Mouse (Mus musculus) erythroblast, embryonic 14.5 days (primary cell): Measurements from ENCODE around the gene Tbxa2r. TPM values are rescaled to one million over a fixed set of nuclear protein-coding genes. Genes with fewer than 3 reads are reported as not detected.

Experiments used
- H3K27me3 ChIP-seq: 2 replicates; pipeline ENCODE4 v1.6.1; 2012; ENCODE audit warnings: inconsistent platforms; ENCODE audit not compliant: control insufficient read depth
- H3K36me3 ChIP-seq: 2 replicates; pipeline ENCODE4 v1.6.1; 2012; ENCODE audit warnings: mild to moderate bottlenecking, inconsistent platforms; ENCODE audit not compliant: control insufficient read depth
- H3K4me1 ChIP-seq: 2 replicates; pipeline ENCODE4 v1.6.1; 2012; ENCODE audit warnings: inconsistent platforms; ENCODE audit not compliant: control insufficient read depth
- H3K4me3 ChIP-seq: replicated peaks from 2 replicates; pipeline ENCODE3; 2012; ENCODE audit warnings: moderate library complexity, mild to moderate bottlenecking, inconsistent platforms
- H3K9me3 ChIP-seq: 2 replicates; pipeline ENCODE4 v1.6.1; 2012; ENCODE audit warnings: low read length, inconsistent platforms, mixed read lengths; ENCODE audit not compliant: control insufficient read depth
- GATA1 ChIP-seq: IDR thresholded peaks from 2 replicates; pipeline ENCODE4 v1.6.1; 2012; ENCODE audit warnings: low read length, inconsistent platforms, mixed read lengths
- TAL1 ChIP-seq: IDR thresholded peaks from 3 replicates; pipeline ENCODE4 v1.6.1; 2012; ENCODE audit warnings: low read length, inconsistent platforms, mixed read lengths
- polyA plus RNA-seq: library from polyadenylated mRNA; stranded (reverse); fragments of >175 nt; gene quantifications from 2 replicates; pipeline ENCODE4 v1.2.3, GENCODE M21; 2012

Gene Tbxa2r
- polyA plus RNA-seq, 1 experiment: 0.04 TPM

- peaks cover 32% of the 10 kb centered on the region for H3K36me3 ChIP-seq
- H3K9me3 ChIP-seq: peaks cover 10% of the 10 kb centered on the region; the same call in 1 of the 2 replicates
- H3K27me3 ChIP-seq: peaks cover 46% of the 10 kb centered on the region
- no peak for TF ChIP-seq TAL1
- peaks cover 60% of the 10 kb centered on the region for H3K4me1 ChIP-seq
- H3K4me3 ChIP-seq: peak overlapping the region; percentile 59
Observed at GRCm38 (mm10) chr10:81346453-81347067, 18.0 kb downstream of the Tbxa2r start.

- no peaks in the 10 kb centered on the region for H3K9me3 ChIP-seq
- TF ChIP-seq TAL1 (no peak), GATA1 (no peak)
- H3K4me3 ChIP-seq: peak overlapping the region; percentile 97
- peaks cover 71% of the 10 kb centered on the region for H3K4me1 ChIP-seq
- H3K27me3 ChIP-seq: peaks cover 20% of the 10 kb centered on the region
- peaks cover 32% of the 10 kb centered on the region for H3K36me3 ChIP-seq
Observed at GRCm38 (mm10) chr10:81349146-81349545, 20.6 kb downstream of the Tbxa2r start.

- TF ChIP-seq GATA1 (no peak), TAL1 (no peak)
- Histone ChIP-seq H3K9me3 (no peaks in the 10 kb centered on the region), H3K27me3 (peaks cover 12% of the 10 kb centered on the region), H3K4me1 (peaks cover 78% of the 10 kb centered on the region), H3K36me3 (peaks cover 32% of the 10 kb centered on the region), H3K4me3 (peak overlapping the region; percentile 97)
Observed at GRCm38 (mm10) chr10:81349961-81350350, 21.4 kb downstream of the Tbxa2r start.

GRCm38 (mm10) chr10:81350351-81351063, 22.0 kb downstream of the Tbxa2r start, which contains the start of gene Hmg20b:
Gene Hmg20b (minus strand): TSS chr10:81350480.
- H3K9me3 ChIP-seq: no peaks in the 10 kb centered on the region
- no peak for TF ChIP-seq GATA1
- TF ChIP-seq TAL1: no peak
- H3K4me1 ChIP-seq: peaks cover 82% of the 10 kb centered on the region
- H3K27me3 ChIP-seq: peaks cover 7% of the 10 kb centered on the region
- H3K36me3 ChIP-seq: peaks cover 32% of the 10 kb centered on the region
- peak within 1 kb of the TSS; percentile 97 for H3K4me3 ChIP-seq

GRCm38 (mm10) chr10:81351678-81352291, 23.3 kb downstream of the Tbxa2r start:
- Histone ChIP-seq H3K4me1 (peaks cover 85% of the 10 kb centered on the region), H3K27me3 (no peaks in the 10 kb centered on the region), H3K9me3 (no peaks in the 10 kb centered on the region), H3K36me3 (peaks cover 22% of the 10 kb centered on the region), H3K4me3 (peak overlapping the region; percentile 97)
- TF ChIP-seq TAL1: no peak
- TF ChIP-seq GATA1: 0 out of 2 replicates have a peak, but pooled peaks have one; percentile 4

- no peak for TF ChIP-seq GATA1
- TF ChIP-seq TAL1: no peak
- Histone ChIP-seq H3K27me3 (no peaks in the 10 kb centered on the region), H3K9me3 (no peaks in the 10 kb centered on the region), H3K4me3 (no peak overlapping the region), H3K36me3 (peaks cover 12% of the 10 kb centered on the region), H3K4me1 (peaks cover 83% of the 10 kb centered on the region)
Observed at GRCm38 (mm10) chr10:81354738-81355477, 26.4 kb downstream of the Tbxa2r start.

GRCm38 (mm10) chr10:81355533-81355932, 27.0 kb downstream of the Tbxa2r start:
- Histone ChIP-seq H3K27me3 (no peaks in the 10 kb centered on the region), H3K9me3 (no peaks in the 10 kb centered on the region), H3K36me3 (peaks cover 18% of the 10 kb centered on the region), H3K4me3 (no peak overlapping the region), H3K4me1 (peaks cover 87% of the 10 kb centered on the region)
- no peak for TF ChIP-seq GATA1
- no peak for TF ChIP-seq TAL1

- Histone ChIP-seq H3K36me3 (peaks cover 28% of the 10 kb centered on the region), H3K9me3 (no peaks in the 10 kb centered on the region), H3K27me3 (no peaks in the 10 kb centered on the region), H3K4me3 (peak overlapping the region; percentile 86), H3K4me1 (peaks cover 87% of the 10 kb centered on the region)
- TF ChIP-seq TAL1: no peak
- no peak for TF ChIP-seq GATA1
Observed at GRCm38 (mm10) chr10:81356352-81356990, 27.9 kb downstream of the Tbxa2r start.
